Mouse (Mus musculus): ENCODE data around the gene Panx2.

Gene Panx2

GRCm38 (mm10) chr15:89059161-89059931 is at the start of gene Panx2:
Gene Panx2, plus strand, starts transcription at chr15:89059734.
- no peak for DNase-seq (ENCODE audit: low spot score)

GRCm38 (mm10) chr15:89016722-89017121 is 42.8 kb upstream of the Panx2 start:
- no peak for DNase-seq (ENCODE audit: low spot score)

GRCm38 (mm10) chr15:89020085-89020484 is 39.4 kb upstream of the Panx2 start:
- no peak for DNase-seq (ENCODE audit: low spot score)

GRCm38 (mm10) chr15:89020492-89020891 is 39.0 kb upstream of the Panx2 start:
- DNase-seq (ENCODE audit: low spot score) = no peak

- DNase-seq (ENCODE audit: low spot score) = no peak
Observed at GRCm38 (mm10) chr15:89044381-89044780, 15.2 kb upstream of the Panx2 start.

- DNase-seq (ENCODE audit: low spot score) = no peak
Observed at GRCm38 (mm10) chr15:89046356-89046755, 13.2 kb upstream of the Panx2 start.

- no peak for DNase-seq (ENCODE audit: low spot score)
Observed at GRCm38 (mm10) chr15:89054666-89055065, 4.9 kb upstream of the Panx2 start.

- no peak for DNase-seq (ENCODE audit: low spot score)
Observed at GRCm38 (mm10) chr15:89058736-89059135, 798 bp upstream of the Panx2 start.

- DNase-seq (ENCODE audit: low spot score) = no peak
Observed at GRCm38 (mm10) chr15:89060032-89060681, 623 bp downstream of the Panx2 start.

- DNase-seq (ENCODE audit: low spot score) = no peak
Observed at GRCm38 (mm10) chr15:89060811-89061460, 1.4 kb downstream of the Panx2 start.

- no peak for DNase-seq (ENCODE audit: low spot score)
Observed at GRCm38 (mm10) chr15:89061761-89062517, 2.4 kb downstream of the Panx2 start.

GRCm38 (mm10) chr15:89062518-89062910 is 3.0 kb downstream of the Panx2 start:
- DNase-seq (ENCODE audit: low spot score) = no peak

GRCm38 (mm10) chr15:89063001-89063400 is 3.5 kb downstream of the Panx2 start:
- DNase-seq (ENCODE audit: low spot score) = no peak

- no peak for DNase-seq (ENCODE audit: low spot score)
Observed at GRCm38 (mm10) chr15:89063536-89063935, 4.0 kb downstream of the Panx2 start.

GRCm38 (mm10) chr15:89064891-89065290 is 5.4 kb downstream of the Panx2 start:
- no peak for DNase-seq (ENCODE audit: low spot score)

- no peak for DNase-seq (ENCODE audit: low spot score)
Observed at GRCm38 (mm10) chr15:89067609-89068008, 8.1 kb downstream of the Panx2 start.

- no peak for DNase-seq (ENCODE audit: low spot score)
Observed at GRCm38 (mm10) chr15:89068226-89068625, 8.7 kb downstream of the Panx2 start.

- no peak for DNase-seq (ENCODE audit: low spot score)
Observed at GRCm38 (mm10) chr15:89069336-89069840, 9.9 kb downstream of the Panx2 start.

- no peak for DNase-seq (ENCODE audit: low spot score)
Observed at GRCm38 (mm10) chr15:89070606-89071005, 11.1 kb downstream of the Panx2 start.

- no peak for DNase-seq (ENCODE audit: low spot score)
Observed at GRCm38 (mm10) chr15:89073993-89074603, 14.6 kb downstream of the Panx2 start.

- DNase-seq (ENCODE audit: low spot score) = no peak
Observed at GRCm38 (mm10) chr15:89074613-89075477, 15.3 kb downstream of the Panx2 start, which contains the start of gene Trabd. Gene Trabd, plus strand, starts transcription at chr15:89075124.
